Comparison of ENCODE assay signal across 18 mouse cellular contexts in the genomic region with DNA sequence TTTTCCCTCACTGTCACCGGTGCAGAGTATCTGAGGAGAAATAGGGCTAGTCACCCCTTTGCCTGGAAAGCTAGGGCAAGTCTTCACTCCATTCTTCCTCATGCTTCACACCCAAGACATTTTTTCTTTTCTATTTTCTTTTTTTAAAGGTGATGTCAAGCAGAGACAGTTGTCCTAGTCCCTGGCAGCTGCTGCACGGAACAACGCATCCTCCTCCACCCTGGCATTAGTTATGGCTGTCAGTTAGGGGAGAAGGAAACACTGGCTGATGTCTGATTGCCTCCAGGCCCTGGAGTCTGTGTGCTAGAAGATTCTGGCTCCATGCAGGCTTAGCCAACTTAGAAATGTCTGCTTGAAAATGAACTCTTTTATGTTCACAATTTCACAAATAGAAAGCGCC. TPM values are rescaled to one million over a fixed set of nuclear protein-coding genes. Genes with fewer than 3 reads are reported as not detected.
DNase-seq lines count a peak whose midpoint lies in the region; ATAC-seq lines count a peak whose summit lies in the region.
"Had no signal": no experiment of that assay in that cellular context is flagged by ENCODE, and none has a peak within 500 bp of the region (broad histone marks: within the 10 kb centered on the region; RNA-seq: fewer than 3 reads in every experiment).

No protein-coding gene starts in this region.

- no peak overlapping the region for H3K4me3 ChIP-seq in kidney, embryonic 15.5 days (replicated peaks)
- H3K4me3 ChIP-seq in neural tube, embryonic 11.5 days (ENCODE audit: low read depth, low read length), result no peak overlapping the region
- no peak overlapping the region for H3K4me3 ChIP-seq in neural tube, embryonic 15.5 days (replicated peaks)
- no peak overlapping the region for H3K4me3 ChIP-seq in stomach, embryonic 16.5 days (replicated peaks; ENCODE audit: low read length)
- H3K4me3 ChIP-seq: hindbrain, embryonic 13.5 days; megakaryocyte, embryonic 14.5 days had no signal

- H3K9ac ChIP-seq in kidney, embryonic 15.5 days, result no peak overlapping the region
- no peak overlapping the region for H3K9ac ChIP-seq in neural tube, embryonic 11.5 days (ENCODE audit: low read length)
- H3K9ac ChIP-seq in neural tube, embryonic 15.5 days (replicated peaks), result no peak overlapping the region
- H3K9ac ChIP-seq in stomach, embryonic 16.5 days (ENCODE audit: low read length), result no peak overlapping the region
- H3K9ac ChIP-seq: hindbrain, embryonic 13.5 days; liver, postnatal 0 days had no signal

- no peak for ATAC-seq in kidney, embryonic 15.5 days (replicated peaks; ENCODE audit: low FRiP score)
- ATAC-seq in neural tube, embryonic 11.5 days (ENCODE audit: insufficient read depth, low FRiP score, low TSS enrichment), result no peak
- no peak for ATAC-seq in neural tube, embryonic 15.5 days (ENCODE audit: low FRiP score)
- no peak for ATAC-seq in stomach, embryonic 16.5 days (ENCODE audit: insufficient read depth, low FRiP score)
- ATAC-seq: liver, postnatal 0 days had no signal

- peak overlapping the region; percentile 92; the same call in 1 of the 2 replicates for H3K27ac ChIP-seq in kidney, embryonic 15.5 days
- no peak overlapping the region for H3K27ac ChIP-seq in neural tube, embryonic 11.5 days (ENCODE audit: low read depth, low read length)
- H3K27ac ChIP-seq in neural tube, embryonic 15.5 days (replicated peaks), result no peak overlapping the region
- 0 out of 2 replicates have a peak overlapping the region, but pooled peaks have one; percentile 84 for H3K27ac ChIP-seq in stomach, embryonic 16.5 days (ENCODE audit: low read length)
- H3K27ac ChIP-seq: hindbrain, embryonic 13.5 days had no signal

- WGBS in kidney, embryonic 15.5 days, result 59% methylated on average over 4 of the region's 4 CpGs
- 59% methylated on average over 4 of the region's 4 CpGs for WGBS in neural tube, embryonic 11.5 days
- WGBS in neural tube, embryonic 15.5 days, result 59% methylated on average over 4 of the region's 4 CpGs
- 61% methylated on average over 4 of the region's 4 CpGs for WGBS in stomach, embryonic 16.5 days

- no peaks in the 10 kb centered on the region for H3K36me3 ChIP-seq in kidney, embryonic 15.5 days
- H3K36me3 ChIP-seq in neural tube, embryonic 11.5 days (ENCODE audit: control insufficient read depth, insufficient read depth, low read length), result no peaks in the 10 kb centered on the region
- H3K36me3 ChIP-seq in neural tube, embryonic 15.5 days, result no peaks in the 10 kb centered on the region
- no peaks in the 10 kb centered on the region for H3K36me3 ChIP-seq in stomach, embryonic 16.5 days (ENCODE audit: control insufficient read depth, insufficient read depth, low read length)
- H3K36me3 ChIP-seq: hindbrain, embryonic 13.5 days had no signal

- peaks cover 27% of the 10 kb centered on the region for H3K4me1 ChIP-seq in kidney, embryonic 15.5 days
- peaks cover 14% of the 10 kb centered on the region; the same call in 1 of the 2 replicates for H3K4me1 ChIP-seq in neural tube, embryonic 11.5 days (ENCODE audit: control insufficient read depth, insufficient read depth, low read length)
- H3K4me1 ChIP-seq in neural tube, embryonic 15.5 days, result peaks cover 22% of the 10 kb centered on the region
- peaks cover 24% of the 10 kb centered on the region for H3K4me1 ChIP-seq in stomach, embryonic 16.5 days (ENCODE audit: control insufficient read depth, insufficient read depth, low read length)

- no peaks in the 10 kb centered on the region for H3K9me3 ChIP-seq in kidney, embryonic 15.5 days (replicated peaks)
- H3K9me3 ChIP-seq in neural tube, embryonic 11.5 days (ENCODE audit: control insufficient read depth, low read length), result no peaks in the 10 kb centered on the region
- no peaks in the 10 kb centered on the region for H3K9me3 ChIP-seq in neural tube, embryonic 15.5 days (replicated peaks)
- H3K9me3 ChIP-seq in stomach, embryonic 16.5 days (replicated peaks; ENCODE audit: control insufficient read depth, low read length), result no peaks in the 10 kb centered on the region
- H3K9me3 ChIP-seq: hindbrain, embryonic 13.5 days had no signal

- DNase-seq in embryo, embryonic 10 days (ENCODE audit: low spot score), result peak; percentile 20
- DNase-seq in embryo, embryonic 11 days, result no peak
- no peak for DNase-seq in kidney, adult 11 months
- peak; percentile 2 for DNase-seq in neural tube, embryonic 11.5 days (ENCODE audit: low spot score)
- DNase-seq in natural killer cell, adult 2 months (ENCODE audit: low spot score in 2 of 2), result no peak
- DNase-seq: cerebellum, adult 11-12 months; cerebellum, postnatal 36 days; gastrocnemius, postnatal 25 days; heart, postnatal 14 days; kidney, postnatal 25 days; liver; liver, postnatal 0 days; right cerebral cortex, adult 18-20 months had no signal

- H3K4me2 ChIP-seq in kidney, embryonic 15.5 days, result no peak overlapping the region
- H3K4me2 ChIP-seq in neural tube, embryonic 11.5 days (ENCODE audit: low read depth), result no peak overlapping the region
- no peak overlapping the region for H3K4me2 ChIP-seq in neural tube, embryonic 15.5 days
- no peak overlapping the region for H3K4me2 ChIP-seq in stomach, embryonic 16.5 days (ENCODE audit: low read depth, low read length)
- H3K4me2 ChIP-seq: hindbrain, embryonic 13.5 days had no signal

- H3K27me3 ChIP-seq in kidney, embryonic 15.5 days, result no peaks in the 10 kb centered on the region
- no peaks in the 10 kb centered on the region for H3K27me3 ChIP-seq in neural tube, embryonic 11.5 days (ENCODE audit: control insufficient read depth, insufficient read depth, low read length)
- H3K27me3 ChIP-seq in neural tube, embryonic 15.5 days (replicated peaks), result no peaks in the 10 kb centered on the region
- H3K27me3 ChIP-seq in stomach, embryonic 16.5 days (ENCODE audit: control insufficient read depth, insufficient read depth, low read length), result no peaks in the 10 kb centered on the region
- H3K27me3 ChIP-seq: hindbrain, embryonic 13.5 days; megakaryocyte, embryonic 14.5 days had no signal

RNA-seq across cellular contexts. Expression of a gene that starts 27.3 kb away (rescaled TPM):
- polyA plus RNA-seq in kidney, embryonic 15.5 days (2015; fragmentation: Nextera tagmentation; extraction: Ambion mirVana), result 25.7 and 27.7 TPM in 2 replicates
- polyA plus RNA-seq in neural tube, embryonic 11.5 days (2014; fragmentation: Nextera tagmentation; extraction: Ambion mirVana), result 10.1 and 11.7 TPM in 2 replicates
- 7.6 and 11.1 TPM in 2 replicates for polyA plus RNA-seq in neural tube, embryonic 15.5 days (2015; fragmentation: Nextera tagmentation; extraction: Ambion mirVana)
- polyA plus RNA-seq in stomach, embryonic 16.5 days (2015; fragmentation: Nextera tagmentation; extraction: Ambion mirVana), result 28.0 and 30.4 TPM in 2 replicates

Comparison
In these comparisons a context has a peak if more than half of its experiments do, and no peak if none do; other contexts are left out.
1. DNase-seq: peak in embryo, embryonic 10 days (single experiment) and neural tube, embryonic 11.5 days (single experiment); none in embryo, embryonic 11 days (single experiment), kidney, adult 11 months (single experiment) and natural killer cell, adult 2 months (0 of 2).
2. H3K27ac ChIP-seq: peak in kidney, embryonic 15.5 days (single experiment) and stomach, embryonic 16.5 days (single experiment); none in neural tube, embryonic 11.5 days (single experiment) and neural tube, embryonic 15.5 days (single experiment).